Mouse (Mus musculus): ENCODE measurements around the gene Atox1. TPM values are rescaled to one million over a fixed set of nuclear protein-coding genes. Genes with fewer than 3 reads are reported as not detected.

Atox1 gene
- total RNA-seq (2021), result 100 to 1,000 TPM; 139 to 143 TPM
- long read RNA-seq, transcript Atox1-201 (4 exons, 541 nt), result major isoform, 200 of 209 reads
- long read RNA-seq, partial matches to known transcripts, result 3 of 209 reads
- long read RNA-seq, other reads (novel, unspliced or antisense), result 5 of 209 reads

- DNase-seq (ENCODE audit: low spot score in 2 of 2), result peak; percentile 90 to 94
Measured at GRCm38 (mm10) chr11:55461019-55461645, at the start of gene Atox1. Gene Atox1 (minus strand): TSS chr11:55461239.

DNA sequence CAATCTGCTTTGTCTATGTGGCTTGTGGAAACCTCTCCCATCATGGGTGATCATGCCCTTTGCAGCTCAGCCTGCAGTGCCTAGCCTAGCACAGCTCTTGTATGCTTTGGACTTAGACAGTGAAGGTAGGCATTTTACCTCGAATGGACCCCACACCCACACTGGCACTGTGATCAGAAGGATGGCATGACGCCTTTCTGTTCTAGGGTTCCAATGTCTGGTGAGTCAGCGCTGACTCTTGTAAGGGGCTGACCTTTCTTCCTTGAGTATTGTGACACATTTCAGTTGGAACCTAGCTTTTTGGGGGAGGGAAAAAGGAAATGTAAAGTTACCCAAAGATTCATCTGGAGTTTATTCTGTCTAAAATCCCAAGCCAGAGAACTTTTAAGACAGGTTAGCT lies 44.4 kb upstream of the Atox1 start:
- no peak for DNase-seq (ENCODE audit: low spot score in 2 of 2)

- no peak for DNase-seq (ENCODE audit: low spot score in 2 of 2)
Measured at GRCm38 (mm10) chr11:55502886-55503285, 41.8 kb upstream of the Atox1 start.

DNA sequence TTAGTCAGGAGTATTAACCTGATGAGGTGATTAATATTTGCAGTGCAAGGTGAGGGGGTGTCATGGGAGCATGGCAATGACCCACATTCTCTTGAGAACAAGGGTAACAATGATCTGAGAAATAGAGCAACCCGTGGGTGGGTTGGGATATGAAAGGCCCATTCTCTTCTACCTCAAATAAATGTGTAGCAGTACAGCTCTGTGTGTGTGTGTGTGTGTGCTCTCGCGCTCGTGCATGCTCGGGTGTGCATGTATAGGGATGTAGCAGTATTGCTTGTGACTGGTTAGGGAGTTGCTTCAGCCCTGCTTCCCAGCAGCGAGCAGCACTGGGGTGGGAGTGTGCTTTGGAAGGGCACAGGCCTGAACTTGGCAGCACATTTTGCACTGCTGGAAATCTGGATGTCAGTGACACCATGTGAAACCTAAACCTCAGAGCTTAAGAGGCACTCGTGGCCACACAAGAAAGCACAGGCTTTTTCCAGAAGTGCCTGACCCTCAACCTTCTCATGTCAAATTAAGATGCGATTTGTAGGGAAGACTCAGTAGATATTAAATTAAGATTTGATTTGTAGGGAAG lies 41.0 kb upstream of the Atox1 start:
- no peak for DNase-seq (ENCODE audit: low spot score in 2 of 2)

DNA sequence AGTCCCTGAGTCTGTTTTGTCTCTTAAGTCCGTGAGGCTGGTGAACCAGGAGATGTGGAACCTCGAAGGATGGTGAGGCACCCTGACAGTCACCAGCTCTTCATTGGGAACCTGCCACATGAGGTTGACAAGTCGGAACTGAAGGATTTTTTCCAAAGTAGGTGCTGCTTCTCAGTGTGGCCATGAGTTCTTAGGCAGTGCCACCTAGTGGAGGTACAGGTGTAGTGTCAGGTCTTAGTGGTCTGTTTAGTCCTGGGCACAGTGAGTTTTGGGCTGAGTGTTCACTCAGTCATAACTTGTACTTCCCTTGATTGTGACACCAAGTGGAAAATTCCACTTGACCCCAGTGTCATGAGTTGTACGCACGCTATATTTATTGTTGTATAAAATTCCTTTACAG lies 36.8 kb upstream of the Atox1 start:
- peak; percentile 32 to 51 for DNase-seq (ENCODE audit: low spot score in 2 of 2)

GRCm38 (mm10) chr11:55496158-55496557 lies 35.1 kb upstream of the Atox1 start:
- DNase-seq (ENCODE audit: low spot score in 2 of 2), result no peak

DNA sequence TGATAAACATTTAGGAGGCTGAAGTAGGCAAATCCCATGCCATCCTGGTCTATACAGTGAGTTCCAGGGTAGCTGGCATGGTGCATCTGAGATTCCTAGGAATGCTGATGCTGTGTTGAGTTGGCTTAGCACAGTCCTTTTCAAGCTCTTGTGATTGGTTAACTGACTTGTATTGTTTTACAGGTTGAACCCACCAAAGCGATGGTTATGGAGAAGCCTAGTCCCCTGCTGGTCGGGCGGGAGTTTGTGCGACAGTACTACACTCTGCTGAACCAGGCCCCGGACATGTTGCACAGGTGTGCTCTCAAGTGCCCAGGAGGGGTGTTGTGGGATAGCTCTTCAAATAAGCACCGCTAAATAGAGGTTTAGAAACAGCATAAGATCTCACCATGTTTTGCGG lies 24.4 kb upstream of the Atox1 start:
- no peak for DNase-seq (ENCODE audit: low spot score in 2 of 2)

- DNase-seq (ENCODE audit: low spot score in 2 of 2), result no peak
Measured at GRCm38 (mm10) chr11:55473219-55473618, 12.2 kb upstream of the Atox1 start.

GRCm38 (mm10) chr11:55471467-55471866 lies 10.4 kb upstream of the Atox1 start:
- DNase-seq (ENCODE audit: low spot score in 2 of 2), result no peak

DNA sequence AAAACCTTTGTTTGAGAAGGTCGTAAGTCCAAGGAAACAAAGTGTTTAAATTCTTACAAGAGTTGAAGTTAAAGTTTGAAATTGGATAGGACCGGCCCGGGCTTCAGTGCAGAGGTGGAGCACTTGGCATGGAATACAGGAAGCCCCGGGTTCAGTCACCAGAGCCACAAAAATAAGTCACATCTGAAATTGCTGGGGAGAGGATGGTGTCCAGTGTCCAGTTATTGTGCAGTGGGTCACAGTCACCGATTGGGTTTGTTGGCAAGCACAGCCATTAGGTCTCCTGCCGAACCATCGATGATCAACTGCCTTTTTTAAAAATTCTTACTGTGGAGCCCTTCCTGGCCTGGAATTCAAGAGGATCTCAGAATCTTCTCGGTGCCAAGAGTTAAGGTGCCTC lies 9.7 kb upstream of the Atox1 start:
- no peak for DNase-seq (ENCODE audit: low spot score in 2 of 2)

DNA sequence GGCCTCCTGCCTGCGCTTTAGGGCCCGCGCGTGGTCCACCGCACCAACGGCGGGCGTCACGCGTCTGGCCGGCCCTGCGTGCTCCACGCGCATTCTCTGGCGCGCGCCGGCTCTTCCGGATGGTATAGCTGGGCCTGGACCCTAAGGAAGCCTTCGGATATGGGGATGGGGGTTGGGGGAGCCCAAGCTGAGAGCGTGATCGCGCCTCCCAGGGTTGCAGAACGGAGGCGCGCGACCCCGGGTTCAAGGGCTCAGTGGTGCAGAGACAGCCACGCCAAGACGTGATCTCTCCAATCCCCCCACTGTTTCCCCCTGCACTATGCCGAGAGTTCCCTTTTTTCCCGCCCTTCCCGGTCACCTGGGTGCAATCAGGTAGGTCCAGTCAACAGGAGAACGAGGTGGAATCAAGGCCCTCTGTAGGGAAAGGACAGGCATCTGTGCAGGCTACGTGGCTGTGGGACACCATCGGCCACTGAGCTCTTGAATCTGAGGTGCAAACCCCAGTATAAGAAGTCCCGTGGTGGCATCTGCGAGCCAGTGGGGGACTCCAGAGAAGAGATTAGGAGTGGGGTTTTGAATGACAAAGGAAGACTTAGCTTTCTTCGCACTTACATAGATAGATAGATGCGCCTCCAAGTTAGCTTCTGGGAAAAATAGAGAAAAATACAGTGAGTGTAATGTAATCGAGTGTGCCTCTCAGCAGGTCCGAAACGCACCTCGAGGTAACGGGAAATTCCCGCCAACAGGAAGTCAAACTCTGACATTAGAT lies 9.1 kb upstream of the Atox1 start:
- DNase-seq (ENCODE audit: low spot score in 2 of 2), result no peak

DNA sequence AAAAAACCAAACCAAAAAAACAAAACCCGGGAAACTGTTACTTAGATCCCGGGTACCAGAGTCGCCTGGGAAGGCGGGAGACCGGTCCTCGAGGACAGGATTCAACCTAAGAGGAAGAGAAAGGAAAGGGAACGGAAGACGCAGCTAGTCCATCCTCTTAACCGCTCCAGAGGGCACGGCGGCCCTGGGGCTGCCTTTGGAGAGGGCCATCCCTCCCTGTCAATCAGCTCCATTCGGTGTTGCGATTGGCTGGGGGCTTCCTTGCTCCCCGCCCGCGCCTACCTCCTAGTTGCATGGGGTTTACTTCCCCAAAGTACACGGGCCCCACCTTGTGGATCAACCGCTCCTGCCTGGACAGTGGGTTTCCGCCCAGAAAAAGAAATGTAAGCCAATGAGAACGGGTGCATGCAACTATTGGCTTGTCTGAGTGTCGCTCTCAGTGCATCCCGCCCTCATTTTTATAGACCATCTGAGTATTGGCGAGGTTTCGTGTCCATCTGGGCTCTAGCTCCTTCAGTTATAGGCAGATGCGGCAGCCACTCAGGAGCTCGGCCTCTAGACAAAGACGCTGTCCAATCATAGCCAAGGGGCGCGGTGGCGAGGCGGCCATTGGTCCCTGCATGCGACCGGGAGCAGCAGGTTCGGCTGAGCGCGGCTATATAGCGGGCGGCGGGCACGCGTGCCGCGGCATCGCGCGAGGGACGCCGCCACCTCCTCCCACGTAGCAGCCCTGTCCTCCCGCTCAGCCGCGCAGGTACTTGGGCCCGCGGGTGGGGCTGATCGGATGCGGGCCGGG lies 8.2 kb upstream of the Atox1 start, which contains the start of gene G3bp1:
Gene G3bp1 (plus strand): TSS at position 638 of the 796 bp plus-strand sequence.
- peak; percentile 99 for DNase-seq (ENCODE audit: low spot score in 2 of 2)

DNA sequence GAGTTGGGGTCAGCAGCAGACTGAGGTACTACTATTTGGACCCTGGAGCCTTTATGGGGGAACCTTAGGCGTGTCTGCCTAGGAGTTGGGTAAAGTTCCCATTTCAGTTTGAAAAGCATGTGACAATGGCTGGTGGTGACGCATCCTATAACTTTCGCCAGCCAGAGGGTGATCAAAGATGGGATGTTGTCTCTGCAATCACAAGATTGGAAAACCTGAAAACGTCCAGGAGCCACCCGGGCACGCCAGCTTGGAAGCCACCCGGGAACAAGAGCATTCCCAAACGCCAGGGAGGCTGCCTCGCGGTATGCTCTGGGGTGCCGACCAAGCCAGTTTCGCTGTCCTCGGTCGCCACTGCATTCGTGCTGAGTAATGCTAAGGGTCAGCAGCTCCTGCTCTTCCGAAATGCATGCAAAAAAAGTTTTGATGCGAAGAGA lies 7.6 kb upstream of the Atox1 start:
- DNase-seq (ENCODE audit: low spot score in 2 of 2), result peak in 1 of 2 experiments; percentile 19

GRCm38 (mm10) chr11:55468012-55468411 lies 7.0 kb upstream of the Atox1 start:
- DNase-seq (ENCODE audit: low spot score in 2 of 2), result no peak

- no peak for DNase-seq (ENCODE audit: low spot score in 2 of 2)
Measured at GRCm38 (mm10) chr11:55465177-55465576, 4.1 kb upstream of the Atox1 start.

DNA sequence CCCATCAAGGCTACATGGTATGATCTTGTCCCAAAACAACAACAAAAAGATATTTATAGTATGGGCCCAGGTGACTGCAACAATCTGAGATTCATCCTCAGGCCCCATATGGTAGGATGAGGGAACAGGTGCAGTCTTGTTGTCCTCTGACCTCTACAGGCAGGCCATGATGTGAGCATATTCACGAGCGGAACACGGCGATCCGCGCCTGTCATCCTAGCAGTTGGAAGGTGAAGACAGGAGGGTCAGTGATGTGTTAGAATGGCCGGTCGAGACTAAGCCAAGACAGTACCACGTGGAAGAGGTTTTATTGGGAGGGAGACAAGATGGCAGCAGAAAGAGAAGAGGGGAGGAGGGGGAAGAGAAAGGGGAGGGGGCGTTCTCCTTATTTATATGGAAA lies 3.7 kb upstream of the Atox1 start:
- no peak for DNase-seq (ENCODE audit: low spot score in 2 of 2)

GRCm38 (mm10) chr11:55462149-55462548 lies 1.1 kb upstream of the Atox1 start:
- DNase-seq (ENCODE audit: low spot score in 2 of 2), result no peak

GRCm38 (mm10) chr11:55460559-55461018 lies 450 bp downstream of the Atox1 start:
- peak in 1 of 2 experiments; percentile 19 for DNase-seq (ENCODE audit: low spot score in 2 of 2)

DNA sequence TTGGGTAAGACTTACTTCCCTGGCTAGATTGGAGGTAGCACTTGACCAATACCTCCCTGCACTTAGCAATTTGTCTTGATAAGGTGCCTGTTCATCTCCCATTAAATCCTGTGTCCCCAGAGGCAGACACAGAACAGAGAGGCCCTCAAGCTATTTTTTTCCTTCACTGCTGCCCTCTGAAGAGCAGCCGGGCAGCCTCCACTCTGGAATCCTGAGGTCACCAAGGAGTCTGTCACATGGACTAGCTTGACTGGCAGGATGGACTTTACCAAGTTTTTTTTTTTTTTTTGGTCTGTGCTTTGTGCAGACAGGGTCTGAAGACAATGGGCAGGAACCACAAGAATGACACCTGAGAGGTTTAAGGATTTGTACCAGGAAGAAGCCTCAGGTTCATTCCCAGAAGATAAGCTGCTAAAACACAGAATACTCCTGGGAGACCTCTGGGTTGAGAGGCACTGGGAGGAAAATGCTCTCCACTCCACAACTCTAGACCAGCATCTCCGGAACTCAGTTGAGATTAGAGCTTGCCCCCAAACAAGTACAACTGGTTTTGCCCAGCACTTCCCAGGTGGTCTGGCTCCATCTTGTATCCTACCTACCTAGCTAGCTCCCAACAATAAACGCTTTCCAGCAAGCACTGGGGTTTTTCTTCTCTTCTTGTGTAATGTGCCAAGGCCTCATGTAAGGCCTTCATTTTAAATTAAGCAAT lies 1.0 kb downstream of the Atox1 start:
- no peak for DNase-seq (ENCODE audit: low spot score in 2 of 2)

GRCm38 (mm10) chr11:55458501-55458900 lies 2.5 kb downstream of the Atox1 start:
- DNase-seq (ENCODE audit: low spot score in 2 of 2), result no peak

Data from layer of hippocampus, postnatal 10 days (tissue).